Mouse (Mus musculus) myocyte (in vitro differentiated cells): ENCODE measurements around the gene Diaph2.

Source experiments
- MAX ChIP-seq: IDR thresholded peaks from one replicate; pipeline ENCODE4 v1.6.1; 2011; ENCODE audit warnings: low read depth, mild to moderate bottlenecking, control low read depth
- POLR2A ChIP-seq: IDR thresholded peaks from one replicate; pipeline ENCODE4 v1.6.1; 2011; ENCODE audit warnings: low read depth, mild to moderate bottlenecking, control low read depth, moderate library complexity; ENCODE audit not compliant: insufficient read length
- POLR2AphosphoS2 ChIP-seq: IDR thresholded peaks from one replicate; pipeline ENCODE4 v1.6.1; 2011; ENCODE audit warnings: low read depth, control low read depth; ENCODE audit not compliant: insufficient read length
- TCF12 ChIP-seq: IDR thresholded peaks from one replicate; pipeline ENCODE4 v1.6.1; 2011; ENCODE audit warnings: mild to moderate bottlenecking, control low read depth; ENCODE audit not compliant: poor library complexity, insufficient read depth, severe bottlenecking
- USF1 ChIP-seq: IDR thresholded peaks from one replicate; pipeline ENCODE4 v1.6.1; 2011; ENCODE audit warnings: low read depth, mild to moderate bottlenecking, control low read depth, moderate library complexity

DNA sequence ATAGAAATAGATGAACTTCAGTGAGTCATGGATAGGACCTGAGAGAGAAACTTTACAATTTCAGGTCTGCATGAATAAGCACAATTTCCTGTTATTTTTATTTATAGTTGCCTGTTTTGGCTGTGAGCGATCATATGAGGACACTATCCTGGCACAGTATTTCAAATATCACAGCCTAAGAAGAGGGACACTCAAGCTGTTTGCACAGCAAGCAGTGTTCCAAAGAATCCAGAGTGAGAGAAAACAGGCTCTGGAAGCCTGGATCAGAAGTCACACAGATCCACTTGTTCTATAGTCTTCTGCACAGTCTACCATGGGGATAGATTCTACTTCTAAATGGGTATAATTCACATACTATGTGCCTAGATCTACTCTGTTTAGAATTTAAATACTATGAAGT, 659.4 kb downstream of the Diaph2 start:
- no peak for TF ChIP-seq POLR2AphosphoS2
- no peak for TF ChIP-seq POLR2A
- no peak for TF ChIP-seq MAX
- TF ChIP-seq USF1: no peak
- TF ChIP-seq TCF12: no peak
